Mouse (Mus musculus) B cell, adult 2 months (primary cell): Measurements from ENCODE around the gene Gm27021.

Source experiments
- DNase-seq, 2 experiments: peaks; one replicate each; pipeline ENCODE4 v3.0.0; 2022

Gm27021 gene

DNA sequence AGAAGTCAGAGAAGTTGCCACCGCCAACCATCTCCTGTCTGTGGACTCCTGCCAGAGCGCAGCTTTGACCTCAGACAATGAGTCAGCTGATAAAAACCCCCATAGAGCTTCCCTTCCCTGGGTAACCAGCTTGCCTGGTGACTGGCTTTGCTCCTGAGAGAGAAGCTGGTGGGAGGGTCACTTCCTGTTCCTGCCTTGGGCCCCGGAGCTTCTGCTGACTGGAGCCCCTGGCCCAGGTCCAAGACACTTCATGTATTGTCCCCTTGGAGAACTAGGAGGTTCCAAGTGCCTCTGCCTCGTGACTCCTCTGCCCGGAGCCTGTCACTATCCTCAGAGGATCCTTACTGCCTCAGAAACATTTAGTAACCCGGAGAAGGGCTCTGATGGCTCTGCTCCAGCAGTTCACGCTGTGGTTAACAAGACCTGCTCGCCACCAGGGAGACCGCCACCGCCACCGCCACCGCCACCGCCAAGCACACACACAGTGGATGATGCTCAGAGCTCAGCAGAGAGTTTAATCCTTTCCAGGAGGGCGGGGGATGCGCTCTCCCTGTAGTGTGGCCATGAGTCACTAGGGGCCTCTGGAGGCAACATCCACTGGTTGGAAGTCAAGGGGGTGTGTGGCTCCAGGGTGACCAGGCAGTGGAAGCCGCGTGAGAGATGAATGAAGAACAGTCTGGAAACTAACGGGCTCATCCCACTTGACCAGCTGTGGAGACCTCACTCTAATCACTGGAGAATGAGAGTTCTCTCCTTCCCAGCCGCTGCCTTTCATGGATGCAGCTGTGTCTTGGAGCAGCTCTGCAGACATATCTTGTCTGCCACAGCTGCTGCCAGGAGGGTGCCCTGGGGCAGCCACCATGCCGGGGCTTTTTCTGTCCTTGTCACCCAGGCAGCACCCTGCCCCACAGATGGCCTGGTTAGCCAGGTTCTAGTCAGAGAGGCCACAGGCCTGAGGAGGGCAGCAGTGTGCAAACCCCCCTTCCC is 103.7 kb downstream of the Gm27021 start:
- DNase-seq: peak; percentile 45 to 50

DNA sequence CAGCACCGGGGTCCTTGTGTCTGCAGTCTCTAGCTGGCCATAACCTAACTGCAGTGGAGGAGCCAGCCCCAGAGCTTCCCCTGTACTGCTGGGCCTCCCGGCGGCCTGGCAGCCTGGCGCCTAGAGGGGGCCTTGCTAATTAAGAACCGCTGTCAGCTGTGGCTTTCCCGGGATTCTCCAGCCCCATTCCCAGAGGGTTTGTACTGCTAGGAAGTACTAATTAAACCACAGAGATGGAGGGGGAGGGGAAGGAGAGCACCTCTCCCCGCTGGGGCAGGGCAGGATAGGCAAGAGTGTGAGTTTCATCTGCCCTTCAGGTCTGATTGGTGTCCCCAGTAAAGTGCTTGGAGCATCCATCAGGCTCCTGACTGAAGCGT is 104.5 kb downstream of the Gm27021 start:
- no peak for DNase-seq

DNA sequence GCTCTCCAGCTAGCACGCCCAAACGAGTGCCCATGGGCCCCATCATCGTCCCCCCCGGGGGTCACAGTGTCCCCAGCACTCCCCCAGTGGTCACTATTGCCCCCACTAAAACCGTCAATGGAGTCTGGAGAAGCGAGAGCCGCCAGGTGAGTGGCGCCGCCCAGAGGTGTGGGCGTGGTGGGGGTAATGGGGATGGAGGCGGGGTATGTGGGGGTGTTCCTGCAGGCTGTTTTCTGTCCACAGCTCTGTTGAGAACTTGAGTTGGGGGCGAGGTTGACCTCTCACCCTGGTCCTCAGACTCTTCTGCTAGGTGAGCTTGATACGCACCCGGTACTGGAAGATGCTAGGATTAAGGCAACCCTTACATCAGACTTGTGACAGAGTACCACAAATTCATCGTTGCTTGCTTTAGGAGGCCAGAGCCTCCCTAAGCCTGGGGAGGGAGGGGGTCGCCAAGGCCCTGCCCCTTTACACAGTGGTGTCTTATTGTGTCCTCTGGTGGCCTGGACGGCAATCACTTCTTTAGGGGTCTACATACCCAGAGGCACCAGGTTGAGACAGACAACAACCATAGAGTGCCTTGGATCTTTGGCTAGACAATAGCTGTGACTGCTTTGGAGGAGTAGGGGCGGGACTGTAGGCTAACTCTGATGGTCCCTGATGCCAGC is 105.1 kb downstream of the Gm27021 start:
- no peak for DNase-seq

DNA sequence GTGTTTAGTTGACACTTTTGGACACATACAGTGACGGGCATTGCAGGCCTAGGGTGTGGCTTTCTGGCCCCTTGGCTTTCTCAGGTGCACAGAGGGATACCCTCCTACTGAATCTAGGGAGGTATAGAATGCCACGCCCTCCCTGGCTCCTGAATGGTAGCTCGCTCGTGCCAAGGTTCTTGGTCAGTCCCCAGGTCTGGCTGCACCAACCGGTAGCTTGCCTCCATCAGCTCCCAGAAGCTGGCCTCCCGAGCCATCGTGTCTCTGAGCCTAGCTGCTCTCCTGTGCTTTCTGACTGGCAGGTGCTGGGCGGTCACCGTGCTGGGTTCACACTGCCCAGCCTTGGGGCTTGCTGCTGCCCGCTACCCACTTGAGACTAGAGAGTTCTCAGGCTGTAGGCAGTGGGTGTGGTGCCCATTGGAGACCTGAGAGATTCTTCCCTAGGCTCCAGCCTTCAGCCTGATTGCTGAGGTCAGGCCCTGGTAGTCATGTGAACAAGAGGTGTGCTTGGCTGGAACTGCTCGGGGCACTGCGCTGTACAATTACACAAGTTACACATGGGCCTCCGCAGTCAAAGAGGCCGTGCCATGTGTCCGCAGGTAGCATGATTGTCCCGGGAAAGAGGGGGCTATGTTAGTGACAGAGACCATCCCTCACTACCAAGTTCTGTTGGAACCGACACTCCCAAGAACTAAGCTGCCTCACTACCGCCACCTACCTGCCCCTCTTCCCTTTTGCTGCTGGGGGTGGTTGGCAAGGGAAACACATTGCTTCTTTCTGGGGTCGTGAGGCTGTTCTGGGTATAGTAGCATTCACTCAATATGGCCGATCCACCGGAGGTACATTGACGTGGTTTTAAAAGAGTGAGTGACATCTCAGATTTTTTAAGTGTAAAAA is 106.1 kb downstream of the Gm27021 start:
- DNase-seq: peak; percentile 49 to 57

DNA sequence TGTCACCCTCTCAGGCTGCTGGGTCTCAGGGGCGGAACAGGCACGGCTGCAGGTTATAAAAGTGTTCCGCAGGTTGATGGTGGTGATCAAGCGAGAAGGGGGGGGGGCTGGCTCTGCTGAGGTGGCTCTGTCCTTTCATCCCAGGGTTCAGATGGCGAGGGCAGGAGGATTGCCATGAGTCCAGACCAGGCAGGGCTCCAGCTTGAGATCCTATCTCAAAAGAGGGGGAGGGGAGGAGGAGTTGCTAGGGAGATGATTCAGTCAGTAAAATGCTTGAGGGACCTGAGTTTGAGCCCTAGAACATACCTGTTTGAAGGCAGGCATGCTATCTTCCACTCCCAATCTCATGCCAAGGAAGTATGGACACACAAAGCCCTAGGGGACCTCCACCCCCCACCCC is 107.3 kb downstream of the Gm27021 start:
- DNase-seq: no peak

DNA sequence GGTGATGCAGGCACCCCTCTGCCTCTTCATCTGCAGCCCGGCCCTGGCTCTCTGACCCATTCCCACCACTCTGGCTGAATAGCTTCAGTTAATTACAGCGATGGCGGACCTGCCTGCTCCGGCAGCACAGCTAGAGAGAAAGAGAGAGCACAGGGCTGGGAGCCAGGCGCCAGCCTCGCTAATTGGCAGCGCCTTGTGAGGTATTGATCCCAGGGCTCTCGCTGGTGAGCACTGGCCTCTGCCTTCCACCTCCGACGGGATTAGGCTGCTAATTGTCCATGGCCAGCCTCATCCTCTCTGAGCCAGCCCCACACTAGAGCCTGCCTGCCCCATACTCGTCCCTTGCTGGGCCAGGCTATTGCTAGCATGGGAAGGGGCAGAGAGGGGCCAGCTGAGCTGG is 108.2 kb downstream of the Gm27021 start:
- DNase-seq: no peak
